Mouse (Mus musculus): ENCODE measurements at regions not wholly inside any gene's neighbourhood (a gene's known extent, or its start where the extent isn't known, plus 50 kb on each side); places are given as distances from the start of the nearest gene placed in this dataset.
A peak's percentile ranks its signal among the peaks of the same experiment; 100 is the strongest.

DNA sequence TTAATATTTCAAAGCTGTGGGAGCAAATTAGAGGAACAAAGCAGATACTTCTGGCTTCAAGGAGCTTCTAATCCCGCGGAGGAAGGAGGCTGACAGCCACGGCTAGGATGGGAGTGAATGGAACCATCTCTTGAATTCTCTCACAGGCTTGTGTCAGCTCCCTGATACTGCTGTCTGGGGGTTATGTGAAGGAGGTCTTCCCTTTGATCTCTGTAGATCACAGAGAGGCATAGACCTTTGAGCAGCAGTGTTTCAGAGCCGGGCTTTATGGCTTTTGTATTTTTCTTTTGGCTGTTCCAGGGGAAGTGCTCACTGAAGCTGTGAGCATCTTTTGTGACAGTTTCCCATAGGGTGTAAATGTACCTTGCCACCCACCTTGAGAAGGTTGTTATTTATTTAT lies 132.2 kb downstream of the Slc4a3 start:
- WGBS = 49% methylated on average over 4 of the region's 4 CpGs

GRCm38 (mm10) chr1:75680366-75680765 lies 134.3 kb downstream of the Slc4a3 start:
- 23% methylated on average over 10 of the region's 10 CpGs for WGBS
- no peaks in the 10 kb centered on the region for H3K4me1 ChIP-seq (ENCODE audit: control insufficient read depth, insufficient read depth, low read length)
- no peak overlapping the region for H3K4me3 ChIP-seq (replicated peaks; ENCODE audit: extremely low read depth, low read depth, low read length)
- no peak for TF ChIP-seq CTCF (IDR thresholded peaks at IDR 0.05; ENCODE audit: insufficient read depth, low read length)
- no peak for TF ChIP-seq POLR2A (IDR thresholded peaks at IDR 0.05; ENCODE audit: borderline replicate concordance, extremely low read depth, low read depth, low read length)
- no peak for DNase-seq

More for the DNA sequence above, 132.2 kb downstream of the Slc4a3 start:
- no peak for DNase-seq
- Histone ChIP-seq H3K4me3 (replicated peaks; ENCODE audit: extremely low read depth, low read depth, low read length) (no peak overlapping the region), H3K4me1 (ENCODE audit: control insufficient read depth, insufficient read depth, low read length) (no peaks in the 10 kb centered on the region)
- TF ChIP-seq CTCF (IDR thresholded peaks at IDR 0.05; ENCODE audit: insufficient read depth, low read length) (no peak), POLR2A (IDR thresholded peaks at IDR 0.05; ENCODE audit: borderline replicate concordance, extremely low read depth, low read depth, low read length) (no peak)

DNA sequence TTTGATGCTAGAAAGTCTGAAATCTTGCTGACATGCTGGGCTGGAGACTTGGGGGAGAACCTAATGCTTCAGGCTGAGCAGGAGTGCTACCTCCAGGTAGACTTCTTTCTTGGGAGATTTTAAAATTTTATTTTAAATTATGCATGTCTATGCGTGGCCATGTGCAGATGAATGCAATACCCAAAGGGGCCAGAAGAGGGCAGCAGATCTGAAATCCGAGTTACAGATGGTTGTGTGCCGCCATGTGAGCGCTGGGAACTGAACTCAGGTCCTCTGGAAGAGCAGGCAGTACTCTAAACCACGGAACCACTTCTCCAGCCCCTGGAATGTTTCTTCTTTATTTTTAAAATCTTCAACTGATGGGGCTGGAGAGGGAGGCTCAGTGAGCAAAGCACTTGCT lies 135.8 kb downstream of the Slc4a3 start:
- no peak for DNase-seq
- TF ChIP-seq POLR2A (IDR thresholded peaks at IDR 0.05; ENCODE audit: borderline replicate concordance, extremely low read depth, low read depth, low read length) (no peak), CTCF (IDR thresholded peaks at IDR 0.05; ENCODE audit: insufficient read depth, low read length) (no peak)
- WGBS = 93% methylated on average over 5 of the region's 5 CpGs
- Histone ChIP-seq H3K4me1 (ENCODE audit: control insufficient read depth, insufficient read depth, low read length) (no peaks in the 10 kb centered on the region), H3K4me3 (replicated peaks; ENCODE audit: extremely low read depth, low read depth, low read length) (no peak overlapping the region)

GRCm38 (mm10) chr1:75692781-75693180 lies 146.7 kb downstream of the Slc4a3 start:
- WGBS = 81% methylated on average over 1 of the region's 1 CpGs
- DNase-seq = no peak
- H3K4me1 ChIP-seq (ENCODE audit: control insufficient read depth, insufficient read depth, low read length) = peaks cover 4% of the 10 kb centered on the region; the same call in 1 of the 2 replicates
- no peak for TF ChIP-seq CTCF (IDR thresholded peaks at IDR 0.05; ENCODE audit: insufficient read depth, low read length)
- no peak for TF ChIP-seq POLR2A (IDR thresholded peaks at IDR 0.05; ENCODE audit: borderline replicate concordance, extremely low read depth, low read depth, low read length)
- no peak overlapping the region for H3K4me3 ChIP-seq (replicated peaks; ENCODE audit: extremely low read depth, low read depth, low read length)

- WGBS = 27% methylated on average over 12 of the region's 12 CpGs
- Histone ChIP-seq H3K4me3 (replicated peaks; ENCODE audit: extremely low read depth, low read depth, low read length) (no peak overlapping the region), H3K4me1 (ENCODE audit: control insufficient read depth, insufficient read depth, low read length) (peaks cover 4% of the 10 kb centered on the region; the same call in 1 of the 2 replicates)
- TF ChIP-seq CTCF (IDR thresholded peaks at IDR 0.05; ENCODE audit: insufficient read depth, low read length) (no peak), POLR2A (IDR thresholded peaks at IDR 0.05; ENCODE audit: borderline replicate concordance, extremely low read depth, low read depth, low read length) (no peak)
- DNase-seq = peak; percentile 9
Measured at GRCm38 (mm10) chr1:75693231-75693914, 147.3 kb downstream of the Slc4a3 start.

DNA sequence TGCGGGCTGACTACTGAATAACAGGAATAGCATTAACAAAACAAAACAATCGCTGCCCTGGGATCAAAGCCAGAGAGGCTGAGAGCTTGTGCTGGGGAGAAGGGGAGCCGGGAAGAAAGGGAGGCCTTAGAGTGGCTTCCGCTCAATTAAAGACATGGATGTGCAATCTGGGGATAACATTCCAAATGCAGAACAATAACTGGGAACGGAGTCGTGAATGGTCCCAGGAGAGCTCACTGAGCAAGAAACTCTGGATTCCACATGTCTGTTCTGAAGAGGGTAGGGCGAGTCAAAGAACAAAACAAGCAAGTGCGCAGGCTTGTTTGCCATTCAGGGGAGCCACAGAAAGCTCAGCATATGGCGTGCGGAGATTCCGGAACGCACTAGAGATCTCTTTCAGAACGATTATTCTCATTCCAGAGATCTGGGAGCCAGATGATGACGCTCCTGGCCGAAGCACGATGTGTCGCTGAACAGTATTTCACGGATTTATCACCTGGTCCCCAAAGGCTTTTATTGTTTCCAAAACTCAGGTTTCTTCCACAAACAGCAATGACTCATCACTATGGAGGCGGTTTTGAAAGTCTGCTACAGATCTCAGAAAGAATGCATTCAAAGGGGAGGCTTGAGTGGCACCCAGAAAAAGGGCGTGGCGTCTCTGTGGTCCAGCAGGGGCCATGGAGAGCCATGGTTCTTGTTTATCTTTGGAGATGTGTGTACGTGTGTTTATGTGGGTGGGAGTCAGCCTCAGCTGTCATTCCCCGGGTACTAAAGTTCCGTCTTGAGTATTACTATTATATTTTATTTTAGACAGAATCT lies 159.0 kb downstream of the Slc4a3 start:
- DNase-seq = no peak
- 50% methylated on average over 24 of the region's 24 CpGs for WGBS
- TF ChIP-seq CTCF (IDR thresholded peaks at IDR 0.05; ENCODE audit: insufficient read depth, low read length) (no peak), POLR2A (IDR thresholded peaks at IDR 0.05; ENCODE audit: borderline replicate concordance, extremely low read depth, low read depth, low read length) (no peak)

GRCm38 (mm10) chr1:75706126-75706525 lies 160.1 kb downstream of the Slc4a3 start:
- H3K4me1 ChIP-seq (ENCODE audit: control insufficient read depth, insufficient read depth, low read length) = no peaks in the 10 kb centered on the region
- no peak for TF ChIP-seq POLR2A (IDR thresholded peaks at IDR 0.05; ENCODE audit: borderline replicate concordance, extremely low read depth, low read depth, low read length)
- no peak for TF ChIP-seq CTCF (IDR thresholded peaks at IDR 0.05; ENCODE audit: insufficient read depth, low read length)
- 75% methylated on average over 9 of the region's 9 CpGs for WGBS
- DNase-seq = no peak
- no peak overlapping the region for H3K4me3 ChIP-seq (replicated peaks; ENCODE audit: extremely low read depth, low read depth, low read length)

More for the DNA sequence above, 159.0 kb downstream of the Slc4a3 start:
- Histone ChIP-seq H3K4me1 (ENCODE audit: control insufficient read depth, insufficient read depth, low read length) (no peaks in the 10 kb centered on the region), H3K4me3 (replicated peaks; ENCODE audit: extremely low read depth, low read depth, low read length) (no peak overlapping the region)

GRCm38 (mm10) chr1:75723431-75723830 lies 177.4 kb downstream of the Slc4a3 start:
- no peaks in the 10 kb centered on the region for H3K4me1 ChIP-seq (ENCODE audit: control insufficient read depth, insufficient read depth, low read length)
- 76% methylated on average over 5 of the region's 5 CpGs for WGBS
- DNase-seq = no peak
- TF ChIP-seq CTCF (IDR thresholded peaks at IDR 0.05; ENCODE audit: insufficient read depth, low read length) (no peak), POLR2A (IDR thresholded peaks at IDR 0.05; ENCODE audit: borderline replicate concordance, extremely low read depth, low read depth, low read length) (no peak)
- H3K4me3 ChIP-seq (replicated peaks; ENCODE audit: extremely low read depth, low read depth, low read length) = no peak overlapping the region

- no peak for DNase-seq
- no peaks in the 10 kb centered on the region for H3K4me1 ChIP-seq (ENCODE audit: control insufficient read depth, insufficient read depth, low read length)
- TF ChIP-seq POLR2A (IDR thresholded peaks at IDR 0.05; ENCODE audit: borderline replicate concordance, extremely low read depth, low read depth, low read length) (no peak), CTCF (IDR thresholded peaks at IDR 0.05; ENCODE audit: insufficient read depth, low read length) (no peak)
- 78% methylated on average over 2 of the region's 2 CpGs for WGBS
- no peak overlapping the region for H3K4me3 ChIP-seq (replicated peaks; ENCODE audit: extremely low read depth, low read depth, low read length)
Measured at GRCm38 (mm10) chr1:75725329-75725728, 179.3 kb downstream of the Slc4a3 start.
